Mouse (Mus musculus) cerebellum, adult 9-11 months (tissue): ENCODE results near the gene Fam78a.
A peak's percentile ranks its signal among the peaks of the same experiment; 100 is the strongest.
"Not testable (repeated sequence)": the region's sequence is repeated elsewhere in the genome, so short reads cannot be mapped to it uniquely, and the experiment has no call there.

Experiments
- DNase-seq: peaks from one replicate; pipeline ENCODE4 v3.0.0; 2022

Fam78a gene

GRCm38 (mm10) chr2:32064913-32065312 lies 19.7 kb downstream of the Fam78a start:
- DNase-seq = no peak

DNA sequence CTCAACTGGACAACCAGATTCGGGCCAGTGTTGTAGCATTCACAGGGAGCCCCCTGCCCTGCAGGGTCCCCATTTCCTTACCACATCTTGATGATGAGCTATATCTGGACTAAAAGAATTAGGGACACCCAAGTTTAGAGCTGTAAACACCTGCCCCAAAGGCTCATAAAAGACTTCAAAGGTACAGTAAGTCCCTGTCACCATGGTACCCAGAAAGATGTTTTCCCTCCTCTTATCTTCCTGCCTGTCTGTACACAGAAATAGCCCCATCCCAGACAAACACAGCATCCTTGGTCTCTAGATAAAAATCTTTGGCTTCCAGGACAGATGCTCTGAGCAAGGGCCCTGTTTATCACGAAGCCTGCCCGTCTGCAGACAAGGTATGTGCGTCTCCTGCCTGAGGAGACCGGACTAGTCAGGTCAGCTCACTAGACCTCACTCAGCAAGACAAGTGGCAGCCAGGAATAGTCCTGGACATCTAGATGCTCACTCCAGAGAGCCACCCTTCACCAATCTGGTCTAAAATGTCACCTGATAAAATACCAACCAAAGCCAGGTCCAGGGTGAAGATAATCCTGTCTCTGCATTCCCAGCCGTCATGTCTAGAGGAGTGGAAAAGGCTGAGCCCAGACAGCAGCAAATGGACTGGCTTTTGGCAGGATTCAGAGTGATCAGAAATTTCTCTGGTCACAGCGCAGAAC lies 21.1 kb downstream of the Fam78a start:
- no peak for DNase-seq

DNA sequence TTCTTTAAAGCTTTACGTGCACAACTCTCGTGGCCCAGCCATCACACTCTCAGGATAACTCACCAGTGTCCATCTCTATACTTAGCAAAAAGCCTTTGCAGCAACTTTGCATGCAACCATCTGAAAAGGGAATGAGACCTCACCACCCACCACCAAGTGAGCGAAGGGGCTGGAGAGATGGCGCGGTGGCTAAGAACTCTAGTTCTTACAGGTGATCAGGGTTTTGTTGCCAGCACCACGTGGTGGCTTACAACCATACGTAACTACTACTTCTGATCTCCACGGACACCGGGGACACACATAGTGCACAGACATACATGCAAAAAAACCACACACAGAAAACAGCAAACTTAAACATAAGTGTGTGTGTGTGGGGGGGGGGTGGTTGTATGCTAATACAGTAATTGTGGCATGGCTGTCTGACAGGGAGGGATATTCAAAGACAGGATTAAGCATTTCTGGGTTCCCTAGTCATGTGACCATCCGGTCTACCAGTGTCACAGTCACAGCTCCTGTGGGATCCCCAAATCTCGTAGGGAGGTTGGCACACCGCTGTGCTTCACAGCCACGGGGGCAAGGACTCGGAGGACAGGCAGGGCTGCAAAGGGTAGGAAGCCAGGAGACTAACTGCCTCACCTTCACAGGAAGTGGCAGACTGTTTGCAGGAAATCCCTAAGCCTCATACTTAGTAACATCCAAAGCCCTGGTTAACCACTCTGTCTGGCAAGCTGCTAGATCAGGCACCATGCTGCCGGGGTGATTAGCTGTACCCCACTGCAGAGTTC lies 21.8 kb downstream of the Fam78a start:
- DNase-seq = no peak

DNA sequence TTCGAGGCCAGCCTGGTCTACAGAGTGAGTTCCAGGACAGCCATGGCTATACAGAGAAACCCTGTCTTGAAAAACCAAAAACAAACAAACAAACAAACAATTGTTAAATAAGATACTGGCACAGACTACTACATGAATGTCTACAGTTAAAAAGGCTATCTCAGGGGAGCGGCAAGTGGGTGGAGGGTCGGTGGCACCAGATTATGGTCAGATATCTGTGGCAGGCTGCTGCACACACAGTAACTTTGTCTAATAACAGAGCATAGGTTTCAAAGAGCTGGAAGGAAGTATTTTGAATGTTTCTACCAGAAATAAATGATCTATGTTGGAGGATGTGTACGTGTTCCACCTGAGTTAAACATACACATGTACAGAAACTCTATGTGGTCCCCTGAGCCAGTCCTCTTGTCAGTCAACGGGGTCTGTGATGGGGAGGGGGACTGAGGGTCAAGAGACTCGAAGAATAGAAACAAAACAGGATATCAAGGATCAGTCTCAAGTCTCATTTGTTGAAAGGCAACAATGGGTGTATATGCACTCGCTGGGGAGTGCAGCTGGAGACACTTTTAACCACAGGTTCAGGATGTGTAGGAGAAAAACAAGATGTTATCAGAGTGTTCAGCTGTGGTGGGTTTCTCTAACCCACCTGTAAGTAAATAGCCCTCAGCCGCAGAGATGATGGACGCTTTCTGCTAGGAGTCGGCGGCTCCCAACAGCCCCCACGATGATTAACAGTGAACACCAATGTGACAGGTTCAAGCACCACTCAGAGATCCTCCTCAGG lies 22.7 kb downstream of the Fam78a start:
- DNase-seq = no peak

DNA sequence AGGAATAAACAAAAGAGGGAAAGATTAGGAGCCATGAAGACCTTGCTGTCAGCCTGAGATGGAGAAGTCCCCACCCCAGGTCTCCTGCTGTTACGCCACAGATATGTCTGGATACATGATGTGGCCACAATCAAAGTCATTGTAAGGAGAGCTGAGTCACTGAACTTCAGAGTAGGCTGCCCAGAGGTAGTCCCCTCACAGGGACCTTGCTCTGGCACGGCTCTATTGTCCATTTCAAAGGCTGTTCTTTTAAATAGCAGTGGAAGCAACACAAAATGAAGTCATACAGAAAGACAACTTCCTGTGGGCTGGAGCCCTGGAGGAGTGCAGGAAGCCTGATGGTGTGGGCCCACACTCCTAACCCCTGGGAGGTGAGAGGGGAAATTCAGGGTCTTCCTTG lies 23.5 kb downstream of the Fam78a start:
- no peak for DNase-seq

GRCm38 (mm10) chr2:32060228-32060805 lies 24.3 kb downstream of the Fam78a start:
- no peak for DNase-seq

DNA sequence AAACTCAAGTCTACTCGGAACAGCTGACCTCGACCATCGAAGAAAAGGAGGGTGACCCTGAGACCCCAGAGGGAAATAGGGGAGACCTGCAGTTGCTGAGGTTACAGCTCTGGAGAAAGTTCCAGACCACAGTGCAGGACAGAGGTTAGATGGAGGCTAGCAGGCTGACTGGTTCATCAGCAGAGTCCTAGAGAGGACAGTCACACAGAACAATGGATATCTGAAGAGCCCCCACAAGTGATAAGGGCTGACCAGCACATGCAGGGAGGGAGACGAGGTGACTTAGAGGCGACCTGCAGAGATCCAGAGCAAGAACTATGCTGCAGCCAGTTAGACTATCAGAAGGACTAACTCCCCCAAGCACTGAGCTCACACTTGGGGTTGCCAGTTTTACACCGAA lies 25.0 kb downstream of the Fam78a start:
- DNase-seq = no peak

GRCm38 (mm10) chr2:32058716-32059115 lies 25.9 kb downstream of the Fam78a start:
- no peak for DNase-seq

DNA sequence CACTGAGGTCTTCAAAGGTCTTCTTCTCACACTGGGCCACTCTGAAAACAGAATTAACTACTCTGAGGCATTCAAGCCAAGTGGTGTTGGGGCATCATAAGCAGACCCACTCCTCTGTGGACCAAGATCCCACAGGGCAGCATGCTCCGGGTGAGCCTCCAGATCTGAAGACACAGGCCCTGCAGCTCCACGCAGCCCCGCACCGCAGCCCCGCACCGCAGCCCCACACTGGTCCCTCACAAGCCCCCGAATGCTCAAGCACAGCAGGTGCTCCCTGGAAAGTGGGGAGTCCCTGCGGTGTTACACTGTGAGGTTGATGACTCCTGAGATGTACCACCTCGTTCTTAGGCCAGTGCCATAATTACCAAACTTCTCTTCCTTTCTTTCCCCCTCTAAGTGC lies 26.4 kb downstream of the Fam78a start:
- no peak for DNase-seq

DNA sequence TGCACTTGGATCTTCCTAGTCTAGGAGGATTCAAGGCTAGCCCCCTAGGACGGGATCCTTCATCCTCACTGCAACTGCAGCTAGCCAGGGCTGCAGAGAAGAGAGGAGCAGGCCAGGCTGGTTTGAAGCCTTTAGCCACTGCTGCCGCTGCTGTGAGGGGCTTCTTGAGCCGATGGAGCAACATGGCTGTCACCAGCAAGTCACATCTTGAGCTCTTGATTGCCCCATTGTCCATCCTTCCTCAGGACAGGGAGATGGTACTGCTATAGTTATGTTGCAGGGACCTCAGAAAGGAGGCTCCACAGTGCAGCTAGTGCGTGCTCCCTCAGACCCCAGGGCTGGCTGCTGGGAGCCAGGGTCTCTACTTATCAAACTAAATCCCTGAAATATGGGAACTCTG lies 26.9 kb downstream of the Fam78a start:
- DNase-seq = no peak

DNA sequence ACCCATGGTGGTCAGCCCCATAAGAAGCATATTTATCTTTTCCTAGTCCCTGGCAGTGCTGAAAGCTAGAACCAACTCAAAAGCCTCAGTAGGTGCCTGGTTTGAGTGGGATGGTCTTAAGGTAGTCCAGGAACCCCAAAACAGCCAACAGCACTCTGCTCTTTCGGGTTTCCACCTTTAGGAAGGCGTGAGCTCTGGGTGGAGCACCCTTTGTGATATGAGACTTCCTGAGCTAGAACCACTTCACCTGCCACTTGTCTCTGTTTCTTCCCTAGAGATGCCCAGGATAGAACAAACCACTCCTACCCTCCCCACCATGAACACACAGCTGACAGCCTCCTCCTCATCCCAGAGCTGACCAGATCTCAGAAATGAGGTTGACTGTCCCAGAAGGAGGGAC lies 27.3 kb downstream of the Fam78a start:
- DNase-seq = no peak

- DNase-seq = no peak
These were observed 28.1 kb downstream of the Fam78a start for GRCm38 (mm10) chr2:32056524-32056923.

DNA sequence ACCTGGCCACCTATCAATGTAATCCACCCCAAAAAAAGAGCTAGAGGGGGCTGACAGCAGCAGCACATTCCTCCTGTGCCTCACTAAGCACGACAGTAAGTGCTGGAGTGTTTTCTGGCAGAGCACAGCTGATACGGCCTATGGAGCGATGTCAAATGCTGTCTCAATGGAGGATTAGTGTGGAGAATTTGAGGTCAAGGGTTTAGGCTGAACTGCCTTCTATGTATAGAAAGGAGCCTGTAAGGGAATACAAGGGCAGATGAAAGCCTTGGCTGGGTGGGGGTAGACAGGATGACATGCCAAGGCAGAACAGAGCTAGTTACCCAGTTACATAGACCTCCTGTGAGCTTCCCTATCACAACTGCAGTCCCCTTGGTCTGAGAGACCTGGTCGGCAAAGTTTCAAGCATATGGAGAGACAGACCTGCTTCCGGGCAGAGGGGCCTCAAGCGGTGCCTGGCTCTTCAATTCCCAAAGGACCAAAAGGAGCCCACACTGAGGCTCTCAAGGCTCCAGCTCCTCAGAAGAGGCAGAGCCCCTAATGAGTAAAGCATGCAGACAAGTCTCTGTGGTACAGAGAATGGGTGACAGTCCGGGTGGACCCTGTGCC lies 29.2 kb downstream of the Fam78a start:
- DNase-seq = no peak

DNA sequence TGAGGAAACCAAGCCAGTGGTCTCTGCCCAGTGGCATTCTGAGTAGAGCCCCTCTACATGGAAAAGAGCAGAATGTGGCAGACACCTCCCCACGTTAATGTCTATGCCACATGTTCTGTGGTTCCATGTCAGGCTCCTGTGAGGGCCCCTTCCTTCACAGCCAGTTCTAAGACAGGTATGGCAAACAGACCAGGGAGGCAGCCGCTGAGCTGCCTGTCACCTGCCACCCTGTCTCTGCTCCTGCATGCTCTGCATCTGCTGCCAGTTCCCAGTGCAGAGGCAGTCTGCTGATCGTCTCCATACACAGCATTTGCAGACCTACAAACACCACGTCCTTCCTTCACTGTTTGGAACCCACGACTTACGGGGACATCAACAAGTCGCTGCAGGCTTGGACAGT lies 32.2 kb downstream of the Fam78a start:
- DNase-seq = no peak

- no peak for DNase-seq
These were observed 32.9 kb downstream of the Fam78a start for GRCm38 (mm10) chr2:32051791-32052190.

- DNase-seq = peak; percentile 30
These were observed 37.3 kb downstream of the Fam78a start for GRCm38 (mm10) chr2:32047323-32047722.

GRCm38 (mm10) chr2:32046009-32046408 lies 38.6 kb downstream of the Fam78a start:
- no peak for DNase-seq

- no peak for DNase-seq
These were observed 39.3 kb downstream of the Fam78a start for GRCm38 (mm10) chr2:32045375-32045774.

- DNase-seq = no peak
These were observed 40.8 kb downstream of the Fam78a start for GRCm38 (mm10) chr2:32043836-32044235.

DNA sequence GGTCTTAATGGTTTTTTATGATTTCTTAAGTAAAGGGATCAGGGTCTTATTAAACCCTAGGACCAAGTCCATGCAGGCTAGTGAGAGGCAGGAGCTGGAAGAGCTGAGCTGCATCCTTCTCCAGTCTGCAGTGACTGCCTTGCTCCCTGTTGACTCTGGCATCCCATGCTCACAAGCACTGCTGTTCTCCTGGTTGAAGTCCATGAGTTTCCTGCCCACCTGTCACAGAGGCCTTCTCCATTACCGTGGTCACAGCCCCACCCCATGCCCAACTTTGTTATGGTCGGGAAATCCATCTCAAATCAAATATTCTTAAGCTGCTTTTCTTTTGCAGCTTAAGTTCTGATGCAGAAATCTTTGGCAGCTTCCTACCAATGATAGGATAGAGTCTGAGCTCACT lies 43.6 kb downstream of the Fam78a start:
- DNase-seq = no peak

- DNase-seq = not testable (repeated sequence)
These were observed 44.0 kb downstream of the Fam78a start for GRCm38 (mm10) chr2:32040646-32041045.

- peak; percentile 59 for DNase-seq
These were observed 46.0 kb downstream of the Fam78a start for GRCm38 (mm10) chr2:32038661-32039081.
